Mouse (Mus musculus): ENCODE measurements at regions not wholly inside any gene's neighbourhood (a gene's known extent, or its start where the extent isn't known, plus 50 kb on each side); places are given as distances from the start of the nearest gene placed in this dataset.

DNA sequence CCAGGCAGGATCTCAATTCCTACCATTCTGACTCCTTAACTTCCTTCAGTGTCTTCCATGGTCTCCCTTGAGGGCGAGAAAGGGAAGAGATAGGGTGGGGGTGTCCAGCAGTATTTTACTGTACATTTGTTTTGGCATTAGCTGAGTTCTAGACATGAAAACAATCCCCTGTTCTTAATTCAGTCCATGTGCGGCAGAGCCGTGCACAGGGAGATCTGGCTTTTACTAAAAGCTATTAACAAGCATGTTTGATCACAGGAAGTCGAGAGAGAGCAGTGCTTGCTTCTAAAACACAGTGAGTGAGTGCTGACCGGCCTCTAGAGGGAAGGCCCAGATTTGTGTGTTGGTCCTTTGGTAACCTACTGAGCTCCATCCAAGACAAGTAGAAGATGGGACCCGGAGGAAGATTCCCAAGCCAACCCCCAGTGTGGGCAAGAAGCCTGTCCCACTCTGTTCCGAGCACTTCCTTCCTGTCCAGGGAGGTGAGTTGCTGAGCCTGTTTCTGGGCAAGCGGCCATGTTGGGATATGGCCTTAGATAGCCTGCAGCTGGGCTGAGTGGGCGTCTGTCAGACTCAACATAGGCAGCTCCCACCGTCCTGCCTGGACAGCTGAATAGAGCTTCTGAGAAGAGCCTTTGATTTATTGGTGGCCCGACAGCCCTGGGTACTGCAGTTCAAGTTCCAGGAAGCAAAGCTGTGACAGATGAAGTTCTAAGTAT lies 128.1 kb upstream of the Runx1 start:
- TF ChIP-seq ZNF384 (IDR thresholded peaks at IDR 0.05; ENCODE audit: low read depth, low read length) = no peak
- TF ChIP-seq CHD2 (IDR thresholded peaks at IDR 0.05; ENCODE audit: low read depth, low read length) = no peak
